Mouse (Mus musculus): Measurements from ENCODE around the gene Vmn1r207-ps. TPM values are rescaled to one million over a fixed set of nuclear protein-coding genes. Genes with fewer than 3 reads are reported as not detected.
"Not testable (repeated sequence)": the region's sequence is repeated elsewhere in the genome, so short reads cannot be mapped to it uniquely, and the experiment has no call there.

Gene Vmn1r207-ps
- polyA plus RNA-seq (2017; shearing (Covaris generic)) = not detected

- ATAC-seq = not testable (repeated sequence)
Observed at GRCm38 (mm10) chr13:22729529-22729928, at the start of gene Vmn1r207-ps. Gene Vmn1r207-ps, minus strand, starts transcription at chr13:22729629.

- not testable (repeated sequence) for ATAC-seq
Observed at GRCm38 (mm10) chr13:22777300-22777699, 47.9 kb upstream of the Vmn1r207-ps start, which contains the start of gene Vmn1r208. Gene Vmn1r208, minus strand, starts transcription at chr13:22777400.

DNA sequence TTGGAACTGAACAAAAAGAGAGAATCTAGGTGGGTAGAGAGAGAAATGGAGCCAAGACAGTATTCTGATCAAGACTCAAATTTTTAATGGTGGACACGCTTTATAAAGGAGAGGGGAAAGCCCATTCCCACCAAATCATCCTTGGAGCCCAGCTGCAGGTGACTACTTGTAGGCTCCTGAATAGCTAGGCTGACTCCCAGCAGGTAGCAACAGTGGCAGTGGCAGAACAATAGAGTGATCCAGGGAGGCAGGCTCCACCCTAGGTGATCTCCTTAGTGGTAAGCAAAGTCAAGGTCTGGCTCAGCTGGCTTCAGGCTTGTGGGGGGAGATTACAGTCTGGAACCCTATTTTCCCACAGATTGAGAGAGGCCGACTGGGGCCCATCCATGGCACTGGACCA lies 42.2 kb upstream of the Vmn1r207-ps start:
- not testable (repeated sequence) for ATAC-seq

DNA sequence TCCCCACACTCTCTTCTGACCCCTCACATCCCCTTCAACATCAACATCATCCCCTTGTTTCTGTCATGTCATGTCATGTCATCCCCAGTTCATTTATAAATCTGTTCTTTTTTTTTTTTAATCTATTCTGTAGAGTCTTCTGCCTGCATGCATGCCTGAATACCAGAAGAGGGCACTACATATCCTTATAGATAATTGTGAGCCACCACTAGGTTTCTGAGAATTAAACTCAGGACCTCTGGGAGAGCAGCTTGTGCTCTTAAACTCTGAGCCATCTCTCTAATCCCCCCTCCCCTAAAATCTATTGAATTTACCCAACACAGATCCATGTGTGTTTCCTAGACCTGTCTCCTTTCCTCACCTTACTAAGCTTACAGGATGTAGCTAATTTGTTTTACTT lies 18.1 kb upstream of the Vmn1r207-ps start:
- ATAC-seq = no peak

DNA sequence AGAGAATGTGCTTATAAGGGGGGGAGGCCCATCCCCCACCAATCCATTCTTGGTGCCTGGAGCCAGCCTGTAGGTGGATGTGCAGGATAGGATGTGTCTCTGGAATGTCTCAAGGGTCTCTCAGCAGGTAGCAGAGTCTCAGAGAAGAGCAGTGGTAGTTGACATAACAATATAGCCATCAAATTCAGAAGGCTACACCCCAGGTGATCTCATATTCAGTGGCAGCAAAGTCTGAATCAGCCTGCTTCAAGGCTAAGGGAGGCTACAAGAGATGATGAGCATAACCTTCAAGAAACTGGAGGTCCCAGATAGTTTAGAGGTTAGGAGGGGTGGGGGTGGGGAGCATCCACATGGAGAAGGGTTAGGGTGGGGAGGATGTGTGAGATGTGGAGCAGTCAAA lies 22.5 kb downstream of the Vmn1r207-ps start:
- not testable (repeated sequence) for ATAC-seq

DNA sequence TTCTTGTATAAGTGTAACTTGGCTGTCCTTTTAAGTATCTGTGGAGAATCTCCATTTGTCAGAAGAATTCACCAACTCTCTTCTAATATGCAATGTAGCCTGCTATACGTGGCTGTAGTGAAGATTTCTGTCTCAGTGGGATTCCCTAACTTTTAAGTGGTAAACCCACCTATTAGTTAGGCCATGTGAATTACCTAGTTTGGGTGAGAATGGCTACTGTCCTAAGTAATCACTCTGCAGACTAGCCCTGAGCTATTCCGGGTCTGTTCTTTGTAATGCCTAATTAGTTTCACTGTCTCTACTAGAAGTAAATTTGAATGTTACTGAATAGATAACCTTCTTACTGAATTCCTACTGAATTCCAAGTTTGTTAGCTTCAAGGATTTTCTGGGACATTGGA lies 26.5 kb downstream of the Vmn1r207-ps start:
- not testable (repeated sequence) for ATAC-seq

Other genes with a start within 250 kb of the Vmn1r207-ps start
- not detected for gene Vmn1r202, start 224.2 kb downstream of the Vmn1r207-ps start, polyA plus RNA-seq (2017; shearing (Covaris generic))
- gene Vmn1r203, start 211.5 kb downstream of the Vmn1r207-ps start, polyA plus RNA-seq (2017; shearing (Covaris generic)) = under 1 TPM in 1 of 2 experiments, not detected in 1; 0.16 TPM
- not detected for gene Vmn1r204, start 176.4 kb downstream of the Vmn1r207-ps start, polyA plus RNA-seq (2017; shearing (Covaris generic))
- not detected for gene Vmn1r205, start 136.6 kb downstream of the Vmn1r207-ps start, polyA plus RNA-seq (2017; shearing (Covaris generic))
- not detected for gene Vmn1r206, start 105.4 kb downstream of the Vmn1r207-ps start, polyA plus RNA-seq (2017; shearing (Covaris generic))
- gene Vmn1r208, start 47.8 kb upstream of the Vmn1r207-ps start, polyA plus RNA-seq (2017; shearing (Covaris generic)) = not detected
- not detected for gene Vmn1r209, start 80.1 kb upstream of the Vmn1r207-ps start, polyA plus RNA-seq (2017; shearing (Covaris generic))
- gene Vmn1r210, start 101.7 kb upstream of the Vmn1r207-ps start, polyA plus RNA-seq (2017; shearing (Covaris generic)) = not detected
- gene Vmn1r211, start 127.9 kb upstream of the Vmn1r207-ps start, polyA plus RNA-seq (2017; shearing (Covaris generic)) = under 1 TPM in 1 of 2 experiments, not detected in 1; 0.08 TPM
- not detected for gene Vmn1r212, start 154.6 kb upstream of the Vmn1r207-ps start, polyA plus RNA-seq (2017; shearing (Covaris generic))

Data from CD4-positive, CD25-positive, alpha-beta regulatory T cell, adult 4 months (primary cell).